Mouse (Mus musculus): ENCODE data around the gene Dennd1a. TPM values are rescaled to one million over a fixed set of nuclear protein-coding genes. Genes with fewer than 3 reads are reported as not detected.
"Not testable (repeated sequence)": the region's sequence is repeated elsewhere in the genome, so short reads cannot be mapped to it uniquely, and the experiment has no call there.

Dennd1a gene
- total RNA-seq, 2 experiments from 2014 or later: 27.7 to 27.9 TPM

DNA sequence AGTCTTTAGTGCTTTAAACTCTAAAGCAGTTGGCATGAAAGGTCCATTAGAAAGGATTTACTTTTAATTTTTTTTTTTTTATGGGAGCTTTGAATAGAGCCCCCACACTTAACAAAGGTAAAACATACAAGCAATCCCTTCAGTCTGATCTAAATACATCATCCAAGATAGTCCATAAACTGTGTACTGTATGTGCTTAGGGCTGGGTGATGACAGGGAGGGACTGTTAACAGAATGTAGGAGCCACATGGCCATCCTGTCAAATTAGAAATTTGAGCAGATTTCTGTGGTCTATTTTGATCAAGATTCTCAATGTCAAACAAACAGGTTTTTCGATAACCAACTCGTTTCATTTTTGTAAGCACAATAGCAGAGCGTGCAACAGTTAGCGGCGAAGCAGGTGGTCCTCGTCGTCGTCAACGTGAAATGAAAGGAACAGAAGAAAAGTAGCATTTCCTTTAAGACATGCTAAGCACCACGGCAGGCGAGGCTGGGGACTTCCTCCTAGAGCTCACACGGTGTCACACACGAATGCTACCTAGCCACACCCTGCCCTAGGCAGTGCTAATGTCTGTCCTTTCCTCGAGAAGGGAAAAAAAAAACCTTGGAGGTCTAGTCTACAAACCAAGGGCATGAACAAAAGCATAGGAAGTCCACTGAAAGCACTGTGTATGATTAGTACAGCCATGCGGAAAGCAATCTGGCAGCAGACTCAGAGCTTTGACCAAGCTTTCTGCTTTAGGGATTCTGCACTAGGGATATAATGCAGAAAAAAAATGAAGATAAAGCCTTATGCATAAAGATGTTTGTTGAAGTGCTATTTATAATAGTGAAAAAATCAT is 305.4 kb downstream of the Dennd1a start:
- no peak for DNase-seq (ENCODE audit: low spot score)

DNA sequence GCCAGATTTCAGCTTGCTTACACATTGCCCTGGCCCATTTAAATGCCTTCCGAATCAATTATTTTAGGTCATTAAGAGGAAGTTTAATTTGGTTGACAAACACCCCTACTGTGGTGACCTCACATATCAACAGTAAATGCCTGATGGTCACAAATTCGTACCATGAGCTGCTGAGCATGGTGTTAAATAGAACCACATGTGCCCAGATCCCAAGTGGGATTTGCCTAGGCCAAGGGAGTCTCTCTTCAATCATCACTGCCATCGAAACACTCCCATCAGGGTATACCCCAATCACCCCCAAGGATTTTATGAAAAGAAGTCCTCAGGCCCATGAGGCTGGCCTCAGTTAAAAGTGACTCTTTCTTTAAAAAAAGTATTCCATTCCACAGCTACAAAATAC is 313.0 kb downstream of the Dennd1a start:
- DNase-seq (ENCODE audit: low spot score): no peak

DNA sequence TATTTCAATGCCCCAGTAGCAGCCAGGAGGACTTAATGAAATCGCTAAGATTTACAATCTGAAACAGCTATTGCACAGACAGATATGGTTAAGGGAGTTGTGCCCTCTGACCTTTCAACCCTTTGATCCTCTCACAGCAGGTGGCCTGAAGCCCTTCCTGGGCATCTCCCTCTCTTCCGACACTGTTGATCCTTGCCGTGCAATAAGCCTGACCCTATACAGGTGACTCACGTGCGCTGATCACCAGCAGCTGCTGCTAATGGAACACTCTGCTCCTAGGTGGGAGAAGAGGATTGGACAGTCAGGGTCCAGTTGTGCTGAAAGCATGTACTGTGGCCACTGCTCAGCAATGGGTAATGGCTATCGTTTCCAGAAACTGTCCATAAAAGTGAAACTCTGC is 314.6 kb downstream of the Dennd1a start:
- DNase-seq (ENCODE audit: low spot score): no peak

GRCm38 (mm10) chr2:37971726-37972125 is 315.5 kb downstream of the Dennd1a start:
- DNase-seq (ENCODE audit: low spot score): no peak

- DNase-seq (ENCODE audit: low spot score): no peak
Observed at GRCm38 (mm10) chr2:37969713-37970485, 317.3 kb downstream of the Dennd1a start.

DNA sequence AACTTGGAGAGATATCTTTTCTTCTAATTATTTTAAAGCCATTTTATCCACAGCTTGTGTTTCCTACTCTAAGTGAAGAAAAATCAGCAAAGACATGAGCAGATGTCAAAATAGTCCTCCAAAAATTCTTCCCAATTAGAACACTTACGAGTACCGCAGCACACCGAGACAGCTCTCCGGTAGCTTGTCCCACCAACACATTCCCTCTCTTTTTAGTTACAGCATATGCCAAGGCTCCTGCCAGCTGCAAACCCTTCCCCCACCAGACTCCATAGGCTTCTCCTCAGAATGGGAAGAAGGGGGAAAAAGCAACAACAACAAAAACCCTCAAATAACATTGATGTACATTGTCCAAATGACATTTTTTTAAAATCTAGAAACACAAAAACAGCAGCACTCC is 322.7 kb downstream of the Dennd1a start:
- no peak for DNase-seq (ENCODE audit: low spot score)

GRCm38 (mm10) chr2:37963362-37963761 is 323.8 kb downstream of the Dennd1a start:
- DNase-seq (ENCODE audit: low spot score): no peak

- DNase-seq (ENCODE audit: low spot score): no peak
Observed at GRCm38 (mm10) chr2:37948424-37948823, 338.8 kb downstream of the Dennd1a start.

- DNase-seq (ENCODE audit: low spot score): no peak
Observed at GRCm38 (mm10) chr2:37945598-37946336, 341.4 kb downstream of the Dennd1a start.

DNA sequence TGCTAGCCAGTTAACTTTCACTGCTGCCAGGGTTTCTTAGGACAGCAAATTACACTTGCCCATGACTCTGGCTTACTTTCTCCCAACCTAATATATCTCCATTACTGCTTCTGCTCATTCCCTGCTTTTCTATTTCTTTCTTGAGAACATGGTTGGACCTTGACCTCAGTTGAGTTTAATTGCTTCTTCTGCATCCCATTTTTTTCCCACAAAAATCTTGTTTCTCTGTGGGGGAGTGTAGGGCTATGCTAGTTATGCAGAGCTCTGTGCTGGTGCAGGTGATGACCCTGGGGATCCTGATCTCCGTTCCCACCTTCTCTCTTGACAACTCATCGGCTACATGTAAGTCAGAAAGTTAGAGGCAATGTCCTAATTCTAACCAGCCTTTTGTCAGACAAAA is 344.3 kb downstream of the Dennd1a start:
- DNase-seq (ENCODE audit: low spot score): no peak

GRCm38 (mm10) chr2:37941741-37942140 is 345.4 kb downstream of the Dennd1a start:
- DNase-seq (ENCODE audit: low spot score): no peak

DNA sequence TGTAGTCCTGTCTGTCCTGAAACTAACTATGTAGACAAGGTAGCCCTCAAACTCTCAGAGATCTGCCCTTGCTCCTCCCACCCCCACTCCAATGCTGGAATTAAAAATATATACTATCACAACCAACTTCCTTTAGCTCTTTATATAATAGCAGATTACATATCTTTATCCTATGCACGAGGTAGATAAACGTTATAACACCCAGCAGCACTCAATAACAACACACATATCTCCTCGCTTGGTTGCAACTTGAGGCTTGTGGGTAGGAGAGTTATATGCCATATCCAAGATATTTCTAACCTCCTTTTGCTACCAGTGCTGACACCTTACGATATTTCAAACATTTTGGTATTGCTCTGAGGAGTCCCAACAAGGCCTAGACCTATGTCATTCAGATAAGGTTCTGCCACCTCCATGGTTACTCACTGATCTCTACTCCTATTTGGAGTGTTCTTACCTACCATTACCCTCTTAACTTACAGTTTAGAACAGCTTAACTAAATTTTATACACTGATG is 346.3 kb downstream of the Dennd1a start:
- no peak for DNase-seq (ENCODE audit: low spot score)

GRCm38 (mm10) chr2:37939997-37940396 is 347.2 kb downstream of the Dennd1a start:
- DNase-seq (ENCODE audit: low spot score): no peak

GRCm38 (mm10) chr2:37936922-37937321 is 350.3 kb downstream of the Dennd1a start:
- not testable (repeated sequence) for DNase-seq (ENCODE audit: low spot score)

DNA sequence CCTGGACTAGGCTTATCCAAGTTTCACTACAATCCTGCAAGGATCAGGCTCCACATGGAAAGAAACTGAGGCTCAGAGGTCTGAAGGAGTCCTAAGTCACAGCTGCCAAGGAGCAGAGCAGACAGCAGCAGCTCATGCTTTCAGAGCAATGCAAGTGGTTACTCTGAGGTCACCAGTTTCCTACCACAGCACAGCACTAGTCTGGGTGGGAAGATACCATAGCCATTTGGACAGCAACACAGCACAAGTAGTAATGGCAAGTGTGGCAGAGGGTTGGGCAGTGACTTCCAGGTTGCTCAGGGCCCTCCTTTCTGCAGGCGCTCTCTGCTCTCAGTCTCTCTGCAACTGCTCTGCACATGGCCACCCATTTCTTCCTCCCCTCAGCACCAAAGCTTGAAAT is 354.9 kb downstream of the Dennd1a start:
- DNase-seq (ENCODE audit: low spot score): no peak

DNA sequence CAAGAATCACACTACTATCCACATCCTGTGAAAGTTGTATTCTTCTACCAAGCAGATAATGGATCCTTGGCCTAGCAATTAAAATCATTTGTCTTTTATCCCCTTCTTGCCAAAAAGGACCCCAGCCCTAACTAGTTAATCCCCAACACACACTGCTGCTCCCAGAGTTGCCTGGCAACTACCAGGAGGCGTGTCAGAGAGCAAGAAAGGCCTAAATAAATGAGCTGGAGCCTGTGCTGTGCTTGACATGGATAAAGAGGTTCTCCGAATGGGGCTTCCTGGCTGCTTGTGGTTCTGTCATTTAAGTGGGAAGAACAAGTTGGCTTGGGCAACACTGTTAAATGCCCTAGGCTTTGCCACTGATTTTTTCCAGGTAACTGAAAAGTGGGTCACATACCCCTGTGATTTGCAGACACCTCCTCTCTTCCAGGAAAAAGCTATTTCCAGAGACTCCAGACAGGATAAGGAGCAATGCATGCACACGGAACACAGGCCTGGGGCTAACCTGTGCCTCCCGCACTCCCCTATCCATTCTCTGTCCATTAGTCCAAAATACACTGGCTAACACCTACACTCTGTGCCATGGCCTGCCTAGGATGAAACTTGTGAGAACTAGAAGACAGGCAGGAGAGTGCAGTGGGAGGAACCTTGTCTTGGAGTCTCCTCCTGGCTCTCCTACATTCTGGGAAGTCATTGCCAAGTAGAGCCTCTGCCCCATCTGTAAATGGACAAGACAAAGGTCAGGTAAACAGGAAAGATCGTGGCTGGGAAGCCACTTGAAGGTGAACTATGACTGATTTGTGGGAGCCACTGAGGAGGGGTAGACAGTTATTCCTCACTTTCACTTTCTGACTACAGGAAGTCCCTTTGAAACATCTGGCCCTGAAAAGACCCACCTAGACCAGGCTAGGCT is 355.9 kb downstream of the Dennd1a start:
- DNase-seq (ENCODE audit: low spot score): no peak

DNA sequence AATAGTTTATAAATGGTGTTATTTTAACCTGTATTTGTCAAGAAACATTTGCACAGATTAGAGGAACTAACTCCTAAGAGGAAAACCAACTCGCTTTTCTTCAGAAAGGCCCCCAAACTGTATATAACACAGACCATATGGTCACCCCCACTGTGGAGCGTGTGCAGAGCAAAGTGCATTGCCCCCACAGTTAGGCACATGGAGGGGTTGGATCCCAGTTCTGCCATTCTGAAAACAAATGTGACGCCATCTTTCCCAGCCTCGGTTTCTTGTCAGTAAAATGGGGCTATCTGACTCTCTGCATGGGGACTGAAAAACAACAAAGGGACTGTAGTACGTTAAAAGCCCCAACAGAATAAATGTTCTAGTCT is 361.1 kb downstream of the Dennd1a start:
- no peak for DNase-seq (ENCODE audit: low spot score)

DNA sequence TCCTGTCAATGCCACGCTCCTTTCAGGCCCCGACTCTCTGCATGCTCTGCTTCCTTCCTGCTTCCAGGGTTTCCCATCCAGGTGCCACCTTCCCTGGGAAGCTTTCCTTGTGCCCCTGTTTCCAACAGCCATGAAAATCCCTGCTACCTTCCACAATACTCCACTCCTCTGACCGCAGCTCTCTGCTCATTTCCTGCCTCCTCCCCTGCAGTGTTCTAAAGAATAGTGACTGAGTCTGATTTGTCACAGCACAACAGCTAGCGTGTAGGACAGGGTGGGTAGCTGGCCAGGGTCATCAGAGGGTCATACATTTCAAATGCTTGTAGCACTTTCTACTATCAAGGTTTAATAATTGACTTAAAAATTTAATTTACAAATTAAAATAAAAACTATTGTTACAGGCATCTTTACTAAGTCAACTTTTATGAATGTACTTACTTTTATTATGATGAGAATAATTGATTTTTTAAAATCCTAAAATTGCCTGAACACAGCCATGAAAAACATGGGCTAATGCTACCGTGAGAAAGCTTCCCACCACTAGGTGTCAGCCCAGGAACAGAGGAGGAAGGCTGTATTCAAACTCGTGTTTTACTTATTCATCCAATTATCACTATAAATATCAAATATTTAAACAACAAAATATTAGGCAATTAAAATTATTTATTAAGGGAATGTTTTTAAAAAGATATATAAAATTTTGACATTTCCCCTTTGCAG is 361.6 kb downstream of the Dennd1a start:
- peak; percentile 34 for DNase-seq (ENCODE audit: low spot score)

GRCm38 (mm10) chr2:37908721-37909506 is 378.3 kb downstream of the Dennd1a start:
- DNase-seq (ENCODE audit: low spot score): no peak
